Mouse (Mus musculus) limb, embryonic 10.5 days (tissue): ENCODE measurements around the gene Psme2b. TPM values are rescaled to one million over a fixed set of nuclear protein-coding genes. Genes with fewer than 3 reads are reported as not detected.
"Not testable (repeated sequence)": the region's sequence is repeated elsewhere in the genome, so short reads cannot be mapped to it uniquely, and the experiment has no call there.

Experiments used
- DNase-seq: peaks from one replicate; pipeline ENCODE4 v3.0.0-alpha.2; 2017; ENCODE audit warnings: low spot score
- H3K27ac ChIP-seq: fragments of 300-500 bp; sonication (generic); 2 replicates; pipeline ENCODE4 v1.5.1; 2016; ENCODE audit warnings: mild to moderate bottlenecking
- H3K27me3 ChIP-seq: fragments of 300-500 bp; sonication (generic); 2 replicates; pipeline ENCODE4 v1.6.1; 2016; ENCODE audit warnings: low read depth, mild to moderate bottlenecking; ENCODE audit not compliant: poor library complexity, severe bottlenecking
- H3K36me3 ChIP-seq: fragments of 300-500 bp; sonication (generic); 2 replicates; pipeline ENCODE4 v1.6.1; 2016; ENCODE audit warnings: mild to moderate bottlenecking, moderate library complexity
- H3K4me1 ChIP-seq: fragments of 300-500 bp; sonication (generic); 2 replicates; pipeline ENCODE4 v1.6.1; 2016
- H3K4me3 ChIP-seq: fragments of 300-500 bp; sonication (generic); 2 replicates; pipeline ENCODE4 v1.5.1; 2016; ENCODE audit warnings: mild to moderate bottlenecking, moderate library complexity
- H3K9me3 ChIP-seq: fragments of 300-500 bp; sonication (generic); replicated peaks from 2 replicates; pipeline ENCODE4 v1.6.1; 2016; ENCODE audit warnings: mild to moderate bottlenecking
- WGBS: fragments of 180-500 bp; shearing (Covaris S2); methylation state at CpG from one replicate; pipeline ENCODE4 v1.1.7; 2016; 5-methylcytosine and 5-hydroxymethylcytosine counted together
- polyA plus RNA-seq: library from polyadenylated mRNA; unstranded; fragments of >200 nt; fragmentation: Nextera tagmentation; extraction: Ambion mirVana; gene quantifications from 2 replicates; pipeline ENCODE4 v1.2.1, GENCODE M21; 2016

Psme2b gene
- polyA plus RNA-seq, 1 experiment from 2014 or later: 2.5 TPM

DNA sequence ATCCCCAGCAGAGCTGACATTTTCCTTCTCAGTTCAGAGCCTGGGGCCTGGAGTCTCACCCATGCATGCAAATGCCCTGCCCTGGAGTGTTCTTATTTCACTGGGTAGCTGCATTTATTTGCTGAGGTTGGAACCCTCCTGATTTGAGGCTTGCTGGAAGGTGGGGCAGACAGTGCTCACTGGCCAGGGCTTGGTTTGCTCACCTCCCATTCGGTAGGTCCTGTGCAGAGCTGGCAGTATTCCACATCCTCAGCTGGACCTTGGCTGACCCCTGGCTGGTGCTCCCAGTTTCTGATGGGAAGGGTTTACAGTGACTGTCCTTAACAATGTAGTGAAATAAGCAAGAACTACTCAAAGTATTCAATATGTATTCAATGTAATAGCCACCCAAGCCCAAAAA lies 12.1 kb downstream of the Psme2b start:
- 90% methylated on average over 1 of the region's 1 CpGs for WGBS
- not testable (repeated sequence) for H3K4me1 ChIP-seq, H3K36me3 ChIP-seq, H3K27me3 ChIP-seq, H3K9me3 ChIP-seq, H3K27ac ChIP-seq, H3K4me3 ChIP-seq, DNase-seq

DNA sequence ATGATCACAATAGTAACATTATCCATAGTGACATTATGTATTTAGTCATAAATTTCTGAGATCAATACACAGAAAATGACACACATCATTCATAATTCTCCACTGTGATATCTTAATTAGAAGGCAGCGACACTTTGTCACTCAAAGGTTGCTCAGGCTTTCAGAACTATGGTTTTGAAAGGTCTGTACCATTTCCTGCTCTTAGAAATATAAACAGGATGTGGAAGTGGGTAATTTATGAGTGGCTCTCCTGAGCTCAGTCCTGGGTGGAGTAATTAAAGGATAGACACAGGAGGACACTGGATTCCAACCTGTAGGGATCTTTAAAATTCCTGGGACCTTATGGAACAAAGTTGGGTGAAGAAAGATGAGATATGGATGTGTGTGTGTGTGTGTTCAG lies 12.6 kb downstream of the Psme2b start:
- DNase-seq, H3K36me3 ChIP-seq, H3K27ac ChIP-seq, H3K27me3 ChIP-seq, H3K4me1 ChIP-seq, H3K4me3 ChIP-seq, H3K9me3 ChIP-seq: not testable (repeated sequence)
- WGBS: 79% methylated on average over 1 of the region's 1 CpGs

DNA sequence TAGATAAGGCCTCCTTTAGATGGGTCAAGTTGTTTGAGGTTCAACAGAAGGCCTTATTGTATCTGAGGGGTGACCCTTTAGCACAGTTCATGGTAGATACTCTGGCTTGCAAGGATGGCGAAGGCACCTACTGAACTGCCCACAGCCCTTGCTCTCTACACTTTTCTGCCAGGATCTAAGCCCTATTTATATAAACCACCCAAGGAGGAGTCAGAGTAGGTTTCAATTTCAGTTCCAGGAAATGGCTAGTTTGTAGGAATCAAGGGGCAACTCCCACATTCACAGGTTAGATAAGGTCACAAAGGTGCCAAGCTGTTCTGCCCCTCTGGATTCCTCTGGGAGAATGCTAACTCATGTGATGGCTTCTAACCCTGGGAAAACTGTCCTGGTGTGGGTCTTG lies 17.9 kb downstream of the Psme2b start:
- H3K9me3 ChIP-seq, H3K27me3 ChIP-seq, H3K4me1 ChIP-seq, H3K27ac ChIP-seq, H3K4me3 ChIP-seq, H3K36me3 ChIP-seq, DNase-seq: not testable (repeated sequence)
- 88% methylated on average over 1 of the region's 1 CpGs for WGBS

DNA sequence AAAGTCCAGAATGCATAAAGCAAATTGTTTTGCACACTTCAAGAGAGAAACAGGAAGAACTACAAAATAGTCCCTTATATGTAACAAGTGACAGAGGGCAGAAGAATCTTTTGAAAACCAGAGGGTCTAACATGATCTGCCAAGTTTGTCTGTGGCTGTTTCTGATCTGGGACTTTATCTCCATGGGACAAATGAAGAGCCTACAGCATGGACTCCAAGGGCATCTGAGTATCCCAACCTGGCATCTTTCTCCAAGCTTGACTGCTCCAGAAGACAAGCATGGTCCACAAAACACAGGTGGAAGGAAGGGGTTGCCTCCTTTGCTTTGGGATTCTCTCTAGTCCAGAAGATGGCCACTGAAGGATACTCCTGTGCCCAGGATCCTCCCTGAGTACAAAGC lies 19.6 kb downstream of the Psme2b start:
- H3K4me3 ChIP-seq, H3K27me3 ChIP-seq, H3K4me1 ChIP-seq, H3K27ac ChIP-seq, H3K9me3 ChIP-seq, DNase-seq, H3K36me3 ChIP-seq: not testable (repeated sequence)

DNA sequence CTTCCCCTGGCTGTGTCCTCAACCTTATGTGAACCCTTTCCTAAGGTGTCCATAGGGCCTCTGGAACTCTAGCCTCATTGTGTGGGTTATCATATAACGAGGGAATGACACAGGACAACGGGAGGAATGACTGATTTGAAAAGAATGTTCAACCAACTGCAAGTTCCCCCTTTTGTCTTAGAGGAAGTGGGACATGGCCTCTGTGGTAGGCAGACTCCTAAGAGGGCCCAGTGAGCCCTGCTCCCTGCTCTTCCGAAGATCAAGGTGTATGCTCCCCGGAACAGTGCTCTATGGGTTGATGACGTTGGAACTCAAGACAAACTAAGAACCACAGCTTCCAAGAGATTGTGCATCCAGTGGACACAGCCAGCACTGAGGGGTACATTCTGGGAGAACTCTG lies 22.2 kb downstream of the Psme2b start:
- not testable (repeated sequence) for H3K27ac ChIP-seq, H3K4me3 ChIP-seq, DNase-seq, H3K27me3 ChIP-seq, H3K36me3 ChIP-seq, H3K4me1 ChIP-seq, H3K9me3 ChIP-seq
- WGBS: 89% methylated on average over 5 of the region's 5 CpGs

DNA sequence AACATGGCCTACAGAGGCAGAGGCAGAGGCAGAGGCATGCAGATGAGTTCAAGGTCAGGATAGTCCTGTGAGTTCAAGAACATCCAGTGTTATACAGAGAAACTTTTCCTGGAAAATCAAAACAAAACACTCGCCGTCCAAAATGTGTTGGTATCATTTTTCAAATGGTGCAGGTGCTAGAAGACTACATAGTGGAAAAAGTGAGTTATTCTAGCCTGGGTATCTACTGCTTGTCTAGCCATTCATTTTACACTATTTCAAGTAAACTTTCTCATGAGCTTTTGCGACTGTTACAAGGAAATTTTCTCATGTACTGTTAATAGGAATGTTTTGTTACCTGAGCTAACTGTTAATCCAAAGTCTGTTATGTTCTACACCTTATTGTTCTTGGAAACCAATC lies 27.6 kb downstream of the Psme2b start:
- no peaks in the 10 kb centered on the region for H3K36me3 ChIP-seq
- no peaks in the 10 kb centered on the region for H3K4me1 ChIP-seq
- no peak overlapping the region for H3K4me3 ChIP-seq
- no peaks in the 10 kb centered on the region for H3K27me3 ChIP-seq
- 89% methylated on average over 3 of the region's 3 CpGs for WGBS
- no peaks in the 10 kb centered on the region for H3K9me3 ChIP-seq
- no peak for DNase-seq
- H3K27ac ChIP-seq: no peak overlapping the region

DNA sequence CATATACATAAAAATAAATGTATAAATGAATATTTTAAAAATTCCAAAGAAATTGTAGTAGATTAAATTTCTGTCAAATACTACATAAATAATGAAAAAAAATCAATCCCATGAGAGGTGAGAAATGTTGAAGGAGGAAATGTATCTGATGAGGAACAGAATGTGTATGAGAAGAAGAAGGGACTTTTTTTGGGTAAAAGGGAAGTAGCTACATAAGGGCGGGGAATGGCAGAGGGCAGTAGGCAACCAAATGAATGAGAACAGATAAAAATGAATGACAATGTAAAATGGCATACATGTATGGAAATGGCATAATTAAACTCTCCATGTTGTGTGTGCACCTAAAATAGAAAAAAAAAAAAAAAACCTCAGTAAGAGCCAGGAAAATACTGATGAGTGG lies 32.4 kb downstream of the Psme2b start:
- H3K36me3 ChIP-seq: no peaks in the 10 kb centered on the region
- no peaks in the 10 kb centered on the region for H3K4me1 ChIP-seq
- no peak for DNase-seq
- no peaks in the 10 kb centered on the region for H3K27me3 ChIP-seq
- H3K27ac ChIP-seq: no peak overlapping the region
- no peak overlapping the region for H3K4me3 ChIP-seq
- WGBS: 91% methylated on average over 1 of the region's 1 CpGs
- no peaks in the 10 kb centered on the region for H3K9me3 ChIP-seq

DNA sequence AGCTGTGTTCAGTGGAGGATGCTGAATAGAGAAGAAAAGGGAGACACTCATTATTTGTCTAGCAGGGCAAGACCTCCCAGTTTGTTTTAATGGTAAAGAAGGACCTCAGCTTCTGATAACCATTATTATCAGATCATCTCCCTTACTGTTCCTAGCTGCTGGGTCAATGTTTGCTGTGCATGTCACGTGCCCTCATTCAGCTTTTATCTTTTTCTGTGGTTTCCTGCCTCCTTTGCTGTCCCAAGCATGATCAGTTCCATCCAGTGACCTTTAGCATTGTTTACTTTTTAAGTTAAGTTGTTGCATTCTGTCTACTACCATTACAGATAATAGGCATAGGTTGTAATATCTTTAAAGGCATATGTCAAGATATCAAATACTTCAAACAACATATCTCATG lies 37.5 kb downstream of the Psme2b start:
- WGBS: 71% methylated on average over 1 of the region's 1 CpGs
- Histone ChIP-seq H3K4me1 (no peaks in the 10 kb centered on the region), H3K36me3 (no peaks in the 10 kb centered on the region), H3K4me3 (no peak overlapping the region), H3K27ac (no peak overlapping the region), H3K27me3 (no peaks in the 10 kb centered on the region), H3K9me3 (no peaks in the 10 kb centered on the region)
- DNase-seq: no peak

DNA sequence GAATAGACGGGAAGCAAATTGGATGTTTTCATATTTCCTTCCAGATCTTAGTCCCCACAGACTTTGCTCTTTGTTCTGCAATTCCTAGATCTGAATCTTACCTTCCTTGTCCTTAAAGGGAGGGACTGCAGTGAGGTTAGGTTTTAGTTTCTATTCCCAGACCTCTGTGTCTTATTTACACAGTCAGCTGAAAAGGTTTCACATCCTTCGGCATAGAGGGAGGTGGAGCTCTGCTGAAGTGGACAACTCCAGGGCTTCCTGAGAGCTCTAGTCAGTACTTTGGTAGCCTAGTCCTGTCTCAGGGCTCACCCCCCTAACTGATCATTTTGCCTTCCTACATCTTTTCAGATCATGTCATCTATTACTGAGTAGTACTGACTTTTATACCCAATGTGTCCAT lies 44.0 kb downstream of the Psme2b start, which contains the start of gene Gm5431:
Gm5431 (minus strand) TSS at position 194 of the 400 bp plus-strand sequence.
- DNase-seq: no peak
- Histone ChIP-seq H3K36me3 (no peaks in the 10 kb centered on the region), H3K27ac (no peak within 1 kb of the TSS), H3K4me1 (no peaks in the 10 kb centered on the region), H3K4me3 (no peak within 1 kb of the TSS), H3K9me3 (no peaks in the 10 kb centered on the region), H3K27me3 (no peaks in the 10 kb centered on the region)
- WGBS: 84% methylated on average over 2 of the region's 2 CpGs

DNA sequence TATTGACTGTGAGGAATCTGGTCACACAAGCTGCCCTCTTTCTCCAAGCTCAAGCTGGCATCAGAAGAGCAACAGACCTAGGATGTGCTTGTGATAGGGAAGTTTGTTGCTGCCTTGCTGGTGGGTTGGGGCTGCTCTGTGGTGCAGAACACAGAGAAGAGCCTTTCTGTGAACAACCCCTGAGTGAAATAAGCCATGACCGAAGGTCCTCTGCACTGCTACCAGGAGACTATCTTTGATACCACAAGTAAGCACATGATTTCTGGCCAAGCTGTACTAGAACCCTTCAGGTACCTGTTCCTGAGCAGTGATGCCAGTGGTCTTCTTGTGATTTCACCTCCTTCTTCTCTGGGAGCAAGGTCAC lies 44.4 kb downstream of the Psme2b start:
- WGBS: 89% methylated on average over 1 of the region's 1 CpGs
- H3K27me3 ChIP-seq: not testable (repeated sequence)

DNA sequence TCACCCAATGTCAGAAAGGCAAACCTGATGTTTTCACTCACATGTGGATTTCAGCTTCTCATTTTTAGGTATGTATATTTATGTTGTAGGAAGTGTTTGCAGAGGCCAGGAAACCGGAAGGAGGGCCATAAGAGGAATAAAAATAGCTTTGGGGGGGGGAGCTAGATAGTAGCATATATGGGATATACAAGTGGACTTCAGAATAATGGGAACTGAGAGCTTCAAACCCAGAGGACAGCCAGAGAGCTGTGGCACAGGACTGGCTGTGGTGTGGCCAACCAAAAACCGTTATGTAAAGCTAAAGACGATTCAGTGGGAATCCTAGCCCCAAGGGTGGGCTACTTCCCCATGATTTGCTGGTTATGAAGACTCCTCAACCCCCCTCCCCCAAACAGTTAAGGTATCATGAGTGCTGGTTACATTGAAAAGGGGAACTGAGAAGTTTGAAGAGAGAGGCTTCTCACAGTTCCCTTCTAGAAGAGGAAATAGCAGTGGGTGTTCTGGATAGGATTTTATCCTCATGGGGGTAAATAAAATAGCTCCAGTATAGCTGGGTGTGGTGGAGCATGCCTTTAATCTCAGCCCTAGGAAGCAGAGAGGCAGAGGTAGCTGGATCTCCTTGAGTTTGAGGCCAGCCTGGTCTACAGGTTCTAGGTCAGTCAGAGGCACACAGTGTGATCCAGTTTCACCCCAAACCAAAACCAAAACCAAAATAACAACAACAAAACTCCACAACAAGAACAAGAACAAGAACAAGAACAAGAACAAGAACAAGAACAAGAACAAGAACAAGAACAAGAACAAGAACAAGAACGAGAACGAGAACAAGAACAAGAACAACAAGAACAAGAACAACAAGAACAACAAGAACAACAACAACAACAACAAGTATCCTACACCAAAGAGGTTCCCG lies 45.1 kb downstream of the Psme2b start:
- WGBS: 80% methylated on average over 6 of the region's 6 CpGs
- not testable (repeated sequence) for H3K27ac ChIP-seq, DNase-seq, H3K9me3 ChIP-seq, H3K36me3 ChIP-seq, H3K27me3 ChIP-seq, H3K4me3 ChIP-seq, H3K4me1 ChIP-seq

More for the DNA sequence above, 44.4 kb downstream of the Psme2b start:
- not testable (repeated sequence) for H3K4me3 ChIP-seq, H3K4me1 ChIP-seq, H3K9me3 ChIP-seq, H3K36me3 ChIP-seq, DNase-seq, H3K27ac ChIP-seq

DNA sequence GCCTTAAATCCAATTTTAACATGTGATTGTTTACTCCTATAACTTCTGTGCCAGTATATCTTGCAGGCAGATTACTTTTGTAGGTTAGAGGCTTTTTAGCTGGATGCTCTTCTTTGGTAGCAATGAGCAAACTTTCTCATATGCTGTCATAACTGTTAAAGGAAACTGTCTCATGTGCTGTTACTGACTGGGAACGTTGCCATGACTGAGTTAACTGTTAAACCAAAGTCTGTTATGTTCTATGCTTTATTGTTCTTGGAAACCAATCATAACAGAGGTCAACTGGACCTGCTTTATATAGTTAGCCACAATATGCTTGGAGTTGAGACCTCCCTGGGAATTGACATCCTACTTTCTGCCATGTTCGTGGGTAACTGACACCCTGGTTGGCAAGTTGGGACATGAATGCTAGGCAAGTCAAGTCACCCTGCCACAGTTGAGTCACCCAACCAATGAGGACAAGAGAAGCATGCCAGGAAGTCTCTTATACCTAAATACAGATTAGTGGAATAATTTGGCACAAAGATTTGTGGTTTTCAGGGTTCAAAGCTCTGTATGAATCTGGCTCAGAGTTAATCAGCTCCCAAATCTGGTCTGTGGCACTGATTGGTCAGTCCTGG lies 47.1 kb downstream of the Psme2b start:
- no peaks in the 10 kb centered on the region for H3K27me3 ChIP-seq
- no peaks in the 10 kb centered on the region for H3K9me3 ChIP-seq
- no peak overlapping the region for H3K4me3 ChIP-seq
- no peak for DNase-seq
- no peaks in the 10 kb centered on the region for H3K4me1 ChIP-seq
- H3K36me3 ChIP-seq: no peaks in the 10 kb centered on the region
- 79% methylated on average over 2 of the region's 2 CpGs for WGBS
- no peak overlapping the region for H3K27ac ChIP-seq
